Mouse (Mus musculus): Measurements from ENCODE around the gene Rps9. TPM values are rescaled to one million over a fixed set of nuclear protein-coding genes. Genes with fewer than 3 reads are reported as not detected.
"Not testable (repeated sequence)": the region's sequence is repeated elsewhere in the genome, so short reads cannot be mapped to it uniquely, and the experiment has no call there.

The Rps9 gene
- polyA plus RNA-seq, 1 experiment from 2014 or later = 1,416 TPM

- H3K4me3 ChIP-seq (replicated peaks) = peak overlapping the region; percentile 75
- ATAC-seq (ENCODE audit: insufficient read depth, low FRiP score, low read depth) = peak; percentile 32
- H3K36me3 ChIP-seq = peaks cover 23% of the 10 kb centered on the region
- peak overlapping the region; percentile 23; the same call in 1 of the 2 replicates for H3K9ac ChIP-seq
- peak overlapping the region; percentile 93 for H3K27ac ChIP-seq
- no peaks in the 10 kb centered on the region for H3K27me3 ChIP-seq (replicated peaks)
- 19% methylated on average over 6 of the region's 6 CpGs for WGBS
- no peaks in the 10 kb centered on the region for H3K9me3 ChIP-seq
- H3K4me2 ChIP-seq = peak overlapping the region; percentile 60
- H3K4me1 ChIP-seq = peaks cover 12% of the 10 kb centered on the region
Observed at GRCm38 (mm10) chr7:3703148-3703878, 480 bp upstream of the Rps9 start.

GRCm38 (mm10) chr7:3704475-3704874 lies 682 bp downstream of the Rps9 start:
- H3K9ac ChIP-seq = peak overlapping the region; percentile 80
- peak overlapping the region; percentile 69 for H3K4me2 ChIP-seq
- H3K36me3 ChIP-seq = peaks cover 20% of the 10 kb centered on the region
- ATAC-seq (ENCODE audit: insufficient read depth, low FRiP score, low read depth) = peak; percentile 19
- H3K4me3 ChIP-seq (replicated peaks) = peak overlapping the region; percentile 75
- under 1% methylated on average over 20 of the region's 20 CpGs for WGBS
- no peaks in the 10 kb centered on the region for H3K27me3 ChIP-seq (replicated peaks)
- H3K4me1 ChIP-seq = peaks cover 12% of the 10 kb centered on the region
- peak overlapping the region; percentile 93 for H3K27ac ChIP-seq
- H3K9me3 ChIP-seq = no peaks in the 10 kb centered on the region

- H3K4me3 ChIP-seq (replicated peaks) = peak overlapping the region; percentile 75
- ATAC-seq (ENCODE audit: insufficient read depth, low FRiP score, low read depth); H3K27me3 ChIP-seq (replicated peaks); H3K9me3 ChIP-seq: not testable (repeated sequence)
- 3% methylated on average over 7 of the region's 7 CpGs for WGBS
- peak overlapping the region; percentile 93; the same call in 1 of the 2 replicates for H3K27ac ChIP-seq
- peaks cover 12% of the 10 kb centered on the region for H3K36me3 ChIP-seq
- H3K4me2 ChIP-seq = peak overlapping the region; percentile 69
- peak overlapping the region; percentile 80; the same call in 1 of the 2 replicates for H3K9ac ChIP-seq
- H3K4me1 ChIP-seq = peaks cover 12% of the 10 kb centered on the region
Observed at GRCm38 (mm10) chr7:3705461-3705860, 1.7 kb downstream of the Rps9 start.

GRCm38 (mm10) chr7:3705911-3706310 lies 2.1 kb downstream of the Rps9 start:
- peak overlapping the region; percentile 65; the same call in 1 of the 2 replicates for H3K27ac ChIP-seq
- H3K9ac ChIP-seq = peak overlapping the region; percentile 80; the same call in 1 of the 2 replicates
- H3K27me3 ChIP-seq (replicated peaks) = no peaks in the 10 kb centered on the region
- no peak for ATAC-seq (ENCODE audit: insufficient read depth, low FRiP score, low read depth)
- peak overlapping the region; percentile 75 for H3K4me3 ChIP-seq (replicated peaks)
- peaks cover 12% of the 10 kb centered on the region for H3K4me1 ChIP-seq
- H3K9me3 ChIP-seq = no peaks in the 10 kb centered on the region
- peak overlapping the region; percentile 69 for H3K4me2 ChIP-seq
- peaks cover 10% of the 10 kb centered on the region for H3K36me3 ChIP-seq
- 21% methylated on average over 6 of the region's 6 CpGs for WGBS

- Histone ChIP-seq H3K9ac (0 out of 2 replicates have a peak overlapping the region, but pooled peaks have one; percentile 80), H3K9me3 (no peaks in the 10 kb centered on the region), H3K27ac (peak overlapping the region; percentile 65; the same call in 1 of the 2 replicates), H3K27me3 (replicated peaks) (no peaks in the 10 kb centered on the region), H3K36me3 (peaks cover 8% of the 10 kb centered on the region), H3K4me1 (peaks cover 12% of the 10 kb centered on the region), H3K4me2 (peak overlapping the region; percentile 69), H3K4me3 (replicated peaks) (peak overlapping the region; percentile 75)
- ATAC-seq (ENCODE audit: insufficient read depth, low FRiP score, low read depth) = no peak
- WGBS = 47% methylated on average over 11 of the region's 11 CpGs
Observed at GRCm38 (mm10) chr7:3706343-3706934, 2.6 kb downstream of the Rps9 start.

- Histone ChIP-seq H3K27ac (0 out of 2 replicates have a peak overlapping the region, but pooled peaks have one; percentile 16), H3K4me3 (replicated peaks) (no peak overlapping the region), H3K27me3 (replicated peaks) (no peaks in the 10 kb centered on the region), H3K4me2 (0 out of 2 replicates have a peak overlapping the region, but pooled peaks have one; percentile 69), H3K9ac (no peak overlapping the region), H3K9me3 (no peaks in the 10 kb centered on the region), H3K36me3 (peaks cover 8% of the 10 kb centered on the region), H3K4me1 (peaks cover 12% of the 10 kb centered on the region)
- ATAC-seq (ENCODE audit: insufficient read depth, low FRiP score, low read depth) = no peak
- WGBS = 59% methylated on average over 4 of the region's 4 CpGs
Observed at GRCm38 (mm10) chr7:3707027-3707426, 3.2 kb downstream of the Rps9 start.

GRCm38 (mm10) chr7:3707568-3708413 lies 4.0 kb downstream of the Rps9 start:
- Histone ChIP-seq H3K27ac (0 out of 2 replicates have a peak overlapping the region, but pooled peaks have one; percentile 5), H3K4me3 (replicated peaks) (no peak overlapping the region), H3K4me1 (peaks cover 14% of the 10 kb centered on the region), H3K36me3 (peaks cover 8% of the 10 kb centered on the region), H3K9me3 (no peaks in the 10 kb centered on the region), H3K4me2 (no peak overlapping the region), H3K27me3 (replicated peaks) (no peaks in the 10 kb centered on the region), H3K9ac (no peak overlapping the region)
- WGBS = 43% methylated on average over 7 of the region's 7 CpGs
- ATAC-seq (ENCODE audit: insufficient read depth, low FRiP score, low read depth) = no peak

GRCm38 (mm10) chr7:3708447-3708980 lies 4.7 kb downstream of the Rps9 start:
- 32% methylated on average over 5 of the region's 5 CpGs for WGBS
- H3K9me3 ChIP-seq; H3K9ac ChIP-seq; H3K27ac ChIP-seq; H3K36me3 ChIP-seq; ATAC-seq (ENCODE audit: insufficient read depth, low FRiP score, low read depth); H3K4me3 ChIP-seq (replicated peaks); H3K4me2 ChIP-seq; H3K27me3 ChIP-seq (replicated peaks): not testable (repeated sequence)
- H3K4me1 ChIP-seq = peaks cover 14% of the 10 kb centered on the region

- H3K4me3 ChIP-seq (replicated peaks) = no peak overlapping the region
- H3K4me1 ChIP-seq = peaks cover 14% of the 10 kb centered on the region
- H3K4me2 ChIP-seq = no peak overlapping the region
- H3K27ac ChIP-seq = no peak overlapping the region
- H3K9ac ChIP-seq = no peak overlapping the region
- WGBS = 78% methylated on average over 1 of the region's 1 CpGs
- no peaks in the 10 kb centered on the region for H3K27me3 ChIP-seq (replicated peaks)
- no peaks in the 10 kb centered on the region for H3K9me3 ChIP-seq
- H3K36me3 ChIP-seq = peaks cover 8% of the 10 kb centered on the region
- no peak for ATAC-seq (ENCODE audit: insufficient read depth, low FRiP score, low read depth)
Observed at GRCm38 (mm10) chr7:3709000-3709399, 5.2 kb downstream of the Rps9 start.

GRCm38 (mm10) chr7:3712264-3712942 lies 8.6 kb downstream of the Rps9 start:
- no peaks in the 10 kb centered on the region for H3K9me3 ChIP-seq
- no peak overlapping the region for H3K9ac ChIP-seq
- no peak overlapping the region for H3K4me3 ChIP-seq (replicated peaks)
- H3K27ac ChIP-seq = no peak overlapping the region
- no peak for ATAC-seq (ENCODE audit: insufficient read depth, low FRiP score, low read depth)
- 0 out of 2 replicates have a peak, but pooled peaks cover 2% of the 10 kb centered on the region for H3K4me1 ChIP-seq
- H3K27me3 ChIP-seq (replicated peaks) = no peaks in the 10 kb centered on the region
- 29% methylated on average over 5 of the region's 5 CpGs for WGBS
- no peaks in the 10 kb centered on the region for H3K36me3 ChIP-seq
- H3K4me2 ChIP-seq = no peak overlapping the region

GRCm38 (mm10) chr7:3715249-3715648 lies 11.5 kb downstream of the Rps9 start:
- Histone ChIP-seq H3K36me3 (no peaks in the 10 kb centered on the region), H3K9ac (no peak overlapping the region), H3K27me3 (replicated peaks) (no peaks in the 10 kb centered on the region), H3K4me1 (0 out of 2 replicates have a peak, but pooled peaks cover 2% of the 10 kb centered on the region), H3K27ac (no peak overlapping the region), H3K9me3 (no peaks in the 10 kb centered on the region), H3K4me3 (replicated peaks) (no peak overlapping the region), H3K4me2 (no peak overlapping the region)
- ATAC-seq (ENCODE audit: insufficient read depth, low FRiP score, low read depth) = no peak
- WGBS = 28% methylated on average over 1 of the region's 1 CpGs

Data from stomach, embryonic 15.5 days (tissue).